Mouse (Mus musculus): ENCODE data around the gene Frmpd1. TPM values are rescaled to one million over a fixed set of nuclear protein-coding genes. Genes with fewer than 3 reads are reported as not detected.
A peak's percentile ranks its signal among the peaks of the same experiment; 100 is the strongest.

Gene Frmpd1
- total and polyA plus RNA-seq, 3 experiments, result not detected

GRCm38 (mm10) chr4:45160773-45161172 lies 23.9 kb upstream of the Frmpd1 start:
- no peaks in the 10 kb centered on the region for H3K27me3 ChIP-seq (replicated peaks)
- dilution Hi-C loops (cut with MboI; ENCODE audit: extremely low pct_ligation_motif_present, extremely low pct_unique_long_range_greater_than_20kb, low sequenced_read_pairs), result no loop called here
- no peak overlapping the region for H3K9ac ChIP-seq (ENCODE audit: insufficient read depth, low read depth)
- H3K9me3 ChIP-seq (replicated peaks; ENCODE audit: low read length), result no peaks in the 10 kb centered on the region
- no peaks in the 10 kb centered on the region for H3K79me2 ChIP-seq (replicated peaks; ENCODE audit: control insufficient read depth, extremely low read depth, insufficient read depth, poor library complexity, severe bottlenecking)
- H3K36me3 ChIP-seq (replicated peaks in 1 of 2; ENCODE audit: control insufficient read depth in 1 of 2, insufficient read depth in 1 of 2, low read length in 1 of 2), result no peaks in the 10 kb centered on the region
- in situ Hi-C loops (cut with MboI; ENCODE audit: low pct_ligation_motif_present, low pct_unique_long_range_greater_than_20kb, low sequenced_read_pairs), result no loop called here
- peak overlapping the region; percentile 4; the same call in 1 of the 2 replicates for H3K4me2 ChIP-seq (ENCODE audit: insufficient read depth, low read depth, poor library complexity, severe bottlenecking)
- DNase-seq (ENCODE audit: extremely low read depth), result no peak
- no peak for TF ChIP-seq USF2 (conservative IDR thresholded peaks at IDR 0.05; ENCODE audit: low read depth, low read length)
- TF ChIP-seq NRF1 (IDR thresholded peaks at IDR 0.05; ENCODE audit: low read depth, low read length), result no peak
- no peak for TF ChIP-seq NELFE (IDR thresholded peaks at IDR 0.05; ENCODE audit: low read depth, low read length)
- TF ChIP-seq ZKSCAN1 (IDR thresholded peaks at IDR 0.05; ENCODE audit: borderline replicate concordance, low read depth, low read length), result no peak
- no peak for TF ChIP-seq PAX5 (IDR thresholded peaks at IDR 0.05; ENCODE audit: low read length)
- TF ChIP-seq ZC3H11A (IDR thresholded peaks at IDR 0.05; ENCODE audit: low read depth, low read length), result no peak
- no peak for TF ChIP-seq SMC3 (IDR thresholded peaks at IDR 0.05; ENCODE audit: low read depth, low read length)
- TF ChIP-seq POLR2A (IDR thresholded peaks at IDR 0.05; ENCODE audit: low read depth, low read length), result no peak
- TF ChIP-seq RCOR1 (conservative IDR thresholded peaks at IDR 0.05; ENCODE audit: low read depth, low read length), result no peak
- TF ChIP-seq MAX (IDR thresholded peaks at IDR 0.05; ENCODE audit: low read length), result no peak
- TF ChIP-seq KAT2A (IDR thresholded peaks at IDR 0.05; ENCODE audit: insufficient replicate concordance, low read length), result no peak
- no peak for TF ChIP-seq TBP (conservative IDR thresholded peaks at IDR 0.05; ENCODE audit: low read depth, low read length)
- TF ChIP-seq JUND (conservative IDR thresholded peaks at IDR 0.05; ENCODE audit: low read depth, low read length), result no peak
- no peak for TF ChIP-seq CHD1 (IDR thresholded peaks at IDR 0.05; ENCODE audit: low read depth, low read length)
- no peak for TF ChIP-seq USF1 (IDR thresholded peaks at IDR 0.05; ENCODE audit: low read depth, low read length)
- TF ChIP-seq ETS1 (conservative IDR thresholded peaks at IDR 0.05; ENCODE audit: low read depth, low read length), result no peak
- TF ChIP-seq MAZ (IDR thresholded peaks at IDR 0.05; ENCODE audit: low read depth, low read length), result no peak
- no peak for TF ChIP-seq UBTF (IDR thresholded peaks at IDR 0.05; ENCODE audit: low read depth, low read length)
- no peak for TF ChIP-seq GABPA (IDR thresholded peaks at IDR 0.05; ENCODE audit: insufficient replicate concordance, low read depth, low read length)
- no peak for TF ChIP-seq E2F4 (IDR thresholded peaks at IDR 0.05; ENCODE audit: insufficient replicate concordance, low read depth, low read length)
- no peak overlapping the region for H3K27ac ChIP-seq (ENCODE audit: insufficient read depth, low read depth)
- H3K4me1 ChIP-seq (ENCODE audit: control insufficient read depth in 1 of 2, insufficient read depth in 2 of 2), result no peaks in the 10 kb centered on the region
- no peak overlapping the region for H3K4me3 ChIP-seq (replicated peaks in 1 of 3; ENCODE audit: low read depth in 2 of 3, low read length in 2 of 3, poor library complexity in 1 of 3)

GRCm38 (mm10) chr4:45163711-45164110 lies 21.0 kb upstream of the Frmpd1 start:
- Histone ChIP-seq H3K79me2 (replicated peaks; ENCODE audit: control insufficient read depth, extremely low read depth, insufficient read depth, poor library complexity, severe bottlenecking) (no peaks in the 10 kb centered on the region), H3K36me3 (replicated peaks in 1 of 2; ENCODE audit: control insufficient read depth in 1 of 2, insufficient read depth in 1 of 2, low read length in 1 of 2) (no peaks in the 10 kb centered on the region), H3K27me3 (replicated peaks) (no peaks in the 10 kb centered on the region), H3K27ac (ENCODE audit: insufficient read depth, low read depth) (no peak overlapping the region), H3K4me2 (ENCODE audit: insufficient read depth, low read depth, poor library complexity, severe bottlenecking) (no peak overlapping the region), H3K9ac (ENCODE audit: insufficient read depth, low read depth) (no peak overlapping the region), H3K9me3 (replicated peaks; ENCODE audit: low read length) (no peaks in the 10 kb centered on the region), H3K4me1 (ENCODE audit: control insufficient read depth in 1 of 2, insufficient read depth in 2 of 2) (no peaks in the 10 kb centered on the region), H3K4me3 (replicated peaks in 1 of 3; ENCODE audit: low read depth in 2 of 3, low read length in 2 of 3, poor library complexity in 1 of 3) (no peak overlapping the region)
- TF ChIP-seq SIN3A (IDR thresholded peaks at IDR 0.05; ENCODE audit: low read length) (no peak), MEF2A (IDR thresholded peaks at IDR 0.05; ENCODE audit: borderline replicate concordance, low read depth, low read length) (no peak), EP300 (IDR thresholded peaks at IDR 0.05; ENCODE audit: low read length) (no peak), SMC3 (IDR thresholded peaks at IDR 0.05; ENCODE audit: low read depth, low read length) (peak; percentile 79), CTCF (conservative IDR thresholded peaks at IDR 0.05 in 1 of 2, IDR thresholded peaks at IDR 0.05 in 1 of 2; ENCODE audit: low read depth in 2 of 2, low read length in 2 of 2) (peak; percentile 33 to 76), BHLHE40 (IDR thresholded peaks at IDR 0.05; ENCODE audit: low read depth, low read length) (no peak), RAD21 (IDR thresholded peaks at IDR 0.05; ENCODE audit: low read depth, low read length) (peak; percentile 45), MAX (IDR thresholded peaks at IDR 0.05; ENCODE audit: low read length) (no peak), HCFC1 (IDR thresholded peaks at IDR 0.05; ENCODE audit: low read depth, low read length) (no peak)
- peak; percentile 41 for DNase-seq (ENCODE audit: extremely low read depth)
- in situ Hi-C loops (cut with MboI; ENCODE audit: low pct_ligation_motif_present, low pct_unique_long_range_greater_than_20kb, low sequenced_read_pairs), result no loop called here
- dilution Hi-C loops (cut with MboI; ENCODE audit: extremely low pct_ligation_motif_present, extremely low pct_unique_long_range_greater_than_20kb, low sequenced_read_pairs), result no loop called here

Measured in CH12.LX (cell line).